Mouse (Mus musculus): ENCODE results near the gene Pip5kl1.

Pip5kl1 gene

GRCm38 (mm10) chr2:32574497-32574896 is at the start of gene Pip5kl1:
Gene Pip5kl1 (plus strand): TSS chr2:32574797.
- no peak for DNase-seq (ENCODE audit: low spot score in 2 of 2)

GRCm38 (mm10) chr2:32525816-32526215 is 48.8 kb upstream of the Pip5kl1 start:
- no peak for DNase-seq (ENCODE audit: low spot score in 2 of 2)

GRCm38 (mm10) chr2:32527468-32527966 is 47.1 kb upstream of the Pip5kl1 start:
- DNase-seq (ENCODE audit: low spot score in 2 of 2) = no peak

GRCm38 (mm10) chr2:32528326-32528725 is 46.3 kb upstream of the Pip5kl1 start:
- no peak for DNase-seq (ENCODE audit: low spot score in 2 of 2)

- DNase-seq (ENCODE audit: low spot score in 2 of 2) = no peak
Observed at GRCm38 (mm10) chr2:32530479-32530878, 44.1 kb upstream of the Pip5kl1 start.

- no peak for DNase-seq (ENCODE audit: low spot score in 2 of 2)
Observed at GRCm38 (mm10) chr2:32533163-32533562, 41.4 kb upstream of the Pip5kl1 start.

- peak in 1 of 2 experiments; percentile 29 for DNase-seq (ENCODE audit: low spot score in 2 of 2)
Observed at GRCm38 (mm10) chr2:32534061-32534732, 40.4 kb upstream of the Pip5kl1 start.

GRCm38 (mm10) chr2:32534733-32535471 is 39.7 kb upstream of the Pip5kl1 start, which contains the start of gene Fam102a:
Gene Fam102a (plus strand): TSS chr2:32535332.
- peak; percentile 98 to 99 for DNase-seq (ENCODE audit: low spot score in 2 of 2)

GRCm38 (mm10) chr2:32535501-32535991 is 39.1 kb upstream of the Pip5kl1 start:
- no peak for DNase-seq (ENCODE audit: low spot score in 2 of 2)

- DNase-seq (ENCODE audit: low spot score in 2 of 2) = no peak
Observed at GRCm38 (mm10) chr2:32536086-32536633, 38.4 kb upstream of the Pip5kl1 start.

GRCm38 (mm10) chr2:32536634-32537359 is 37.8 kb upstream of the Pip5kl1 start:
- no peak for DNase-seq (ENCODE audit: low spot score in 2 of 2)

GRCm38 (mm10) chr2:32537360-32537905 is 37.2 kb upstream of the Pip5kl1 start:
- no peak for DNase-seq (ENCODE audit: low spot score in 2 of 2)

- DNase-seq (ENCODE audit: low spot score in 2 of 2) = no peak
Observed at GRCm38 (mm10) chr2:32537941-32538340, 36.7 kb upstream of the Pip5kl1 start.

GRCm38 (mm10) chr2:32538461-32538860 is 36.1 kb upstream of the Pip5kl1 start:
- DNase-seq (ENCODE audit: low spot score in 2 of 2) = no peak

GRCm38 (mm10) chr2:32539452-32539981 is 35.1 kb upstream of the Pip5kl1 start:
- DNase-seq (ENCODE audit: low spot score in 2 of 2) = no peak

- DNase-seq (ENCODE audit: low spot score in 2 of 2) = no peak
Observed at GRCm38 (mm10) chr2:32541333-32541908, 33.2 kb upstream of the Pip5kl1 start.

- peak; percentile 79 to 84 for DNase-seq (ENCODE audit: low spot score in 2 of 2)
Observed at GRCm38 (mm10) chr2:32541986-32542573, 32.5 kb upstream of the Pip5kl1 start.

GRCm38 (mm10) chr2:32543031-32543449 is 31.6 kb upstream of the Pip5kl1 start:
- no peak for DNase-seq (ENCODE audit: low spot score in 2 of 2)

- DNase-seq (ENCODE audit: low spot score in 2 of 2) = no peak
Observed at GRCm38 (mm10) chr2:32546951-32547350, 27.6 kb upstream of the Pip5kl1 start.

GRCm38 (mm10) chr2:32547380-32547779 is 27.2 kb upstream of the Pip5kl1 start:
- no peak for DNase-seq (ENCODE audit: low spot score in 2 of 2)
